Comparison of ENCODE assay signal across 9 mouse cellular contexts in the genomic region with DNA sequence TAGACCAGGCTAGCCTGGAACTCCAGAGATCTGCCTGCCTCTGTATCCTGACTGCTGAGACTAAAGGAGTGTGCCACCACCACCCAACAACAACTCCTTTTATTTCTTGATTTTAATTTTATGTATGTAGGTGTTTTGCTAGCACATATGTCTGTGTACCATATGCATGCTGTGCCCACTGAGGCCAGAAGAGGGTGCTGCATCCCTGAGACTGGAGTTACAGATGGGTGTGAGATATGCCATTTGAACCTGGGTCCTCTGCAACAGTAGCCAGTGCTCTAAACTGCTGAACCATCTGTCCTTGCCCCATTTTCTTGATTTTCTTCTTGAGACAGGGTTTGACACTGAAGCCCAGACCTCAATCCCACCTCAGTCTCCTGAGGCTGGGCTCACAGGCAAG. TPM values are rescaled to one million over a fixed set of nuclear protein-coding genes. Genes with fewer than 3 reads are reported as not detected.
DNase-seq lines count a peak whose midpoint lies in the region; ATAC-seq lines count a peak whose summit lies in the region.
"Had no signal": no experiment of that assay in that cellular context is flagged by ENCODE, and none has a peak within 500 bp of the region (broad histone marks: within the 10 kb centered on the region; RNA-seq: fewer than 3 reads in every experiment).

No protein-coding gene starts in this region.

- H3K4me3 ChIP-seq in hindbrain, embryonic 14.5 days (replicated peaks; ENCODE audit: low read length) = no peak overlapping the region
- H3K4me3 ChIP-seq in hindbrain, embryonic 13.5 days = no peak overlapping the region
- H3K4me3 ChIP-seq in limb, embryonic 11.5 days (ENCODE audit: low read depth, low read length) = no peak overlapping the region
- H3K4me3 ChIP-seq: neural tube, embryonic 13.5 days had no signal

- no peak for ATAC-seq in hindbrain, embryonic 14.5 days (ENCODE audit: low FRiP score)
- no peak for ATAC-seq in hindbrain, embryonic 13.5 days (ENCODE audit: low FRiP score)
- ATAC-seq in limb, embryonic 11.5 days (ENCODE audit: insufficient number of reproducible peaks, low FRiP score, low TSS enrichment, low read depth) = no peak

- H3K4me1 ChIP-seq in hindbrain, embryonic 14.5 days (replicated peaks; ENCODE audit: control insufficient read depth, insufficient read depth, low read length) = no peaks in the 10 kb centered on the region
- H3K4me1 ChIP-seq in hindbrain, embryonic 13.5 days (replicated peaks) = no peaks in the 10 kb centered on the region
- no peaks in the 10 kb centered on the region for H3K4me1 ChIP-seq in limb, embryonic 11.5 days (ENCODE audit: control insufficient read depth, insufficient read depth, low read length)
- H3K4me1 ChIP-seq: neural tube, embryonic 13.5 days had no signal

- no peaks in the 10 kb centered on the region for H3K27me3 ChIP-seq in hindbrain, embryonic 14.5 days (ENCODE audit: control insufficient read depth, insufficient read depth, low read length)
- no peaks in the 10 kb centered on the region for H3K27me3 ChIP-seq in hindbrain, embryonic 13.5 days
- H3K27me3 ChIP-seq in limb, embryonic 11.5 days (ENCODE audit: control insufficient read depth, insufficient read depth, low read length) = no peaks in the 10 kb centered on the region
- H3K27me3 ChIP-seq: neural tube, embryonic 13.5 days had no signal

- H3K36me3 ChIP-seq in hindbrain, embryonic 14.5 days (replicated peaks; ENCODE audit: control insufficient read depth, insufficient read depth) = peaks cover 99% of the 10 kb centered on the region
- H3K36me3 ChIP-seq in hindbrain, embryonic 13.5 days = peaks cover 97% of the 10 kb centered on the region
- H3K36me3 ChIP-seq in limb, embryonic 11.5 days (ENCODE audit: control insufficient read depth, insufficient read depth, low read length) = peaks cover 9% of the 10 kb centered on the region

- no peak overlapping the region for H3K9ac ChIP-seq in hindbrain, embryonic 14.5 days
- no peak overlapping the region for H3K9ac ChIP-seq in hindbrain, embryonic 13.5 days
- no peak overlapping the region for H3K9ac ChIP-seq in limb, embryonic 11.5 days (ENCODE audit: low read length)
- H3K9ac ChIP-seq: neural tube, embryonic 13.5 days had no signal

- DNase-seq in hindbrain, embryonic 14.5 days (ENCODE audit: low spot score) = peak; percentile 40
- peak; percentile 82 for DNase-seq in 416B (ENCODE audit: low read depth)
- peak; percentile 51 to 76 for DNase-seq in CD8-positive naive resting alpha-beta T cell, adult 2 months (ENCODE audit: low read depth in 2 of 2, low spot score in 2 of 2)
- peak; percentile 65 for DNase-seq in c-Kit-positive CD71-positive TER-119-negative erythroid progenitor cells, embryonic 14.5 days (ENCODE audit: low read depth)
- DNase-seq in limb, embryonic 11.5 days (ENCODE audit: low spot score) = peak; percentile 67
- peak; percentile 68 for DNase-seq in retina, embryonic 14.5 days (ENCODE audit: low spot score)
- no peak for DNase-seq in gastrocnemius, postnatal 4 days (ENCODE audit: low spot score in 2 of 2)

- H3K27ac ChIP-seq in hindbrain, embryonic 14.5 days = no peak overlapping the region
- H3K27ac ChIP-seq in hindbrain, embryonic 13.5 days = no peak overlapping the region
- H3K27ac ChIP-seq in limb, embryonic 11.5 days (replicated peaks; ENCODE audit: low read depth, low read length) = no peak overlapping the region; the same call in 1 of the 2 replicates
- H3K27ac ChIP-seq: neural tube, embryonic 13.5 days had no signal

- H3K4me2 ChIP-seq in hindbrain, embryonic 14.5 days (replicated peaks) = no peak overlapping the region
- no peak overlapping the region for H3K4me2 ChIP-seq in hindbrain, embryonic 13.5 days
- no peak overlapping the region for H3K4me2 ChIP-seq in limb, embryonic 11.5 days (ENCODE audit: low read depth, severe bottlenecking)
- H3K4me2 ChIP-seq: neural tube, embryonic 13.5 days had no signal

- no peaks in the 10 kb centered on the region for H3K9me3 ChIP-seq in hindbrain, embryonic 14.5 days (ENCODE audit: control insufficient read depth, low read length)
- no peaks in the 10 kb centered on the region for H3K9me3 ChIP-seq in hindbrain, embryonic 13.5 days
- no peaks in the 10 kb centered on the region for H3K9me3 ChIP-seq in limb, embryonic 11.5 days (ENCODE audit: control insufficient read depth, low read length)
- H3K9me3 ChIP-seq: neural tube, embryonic 13.5 days had no signal

RNA-seq across cellular contexts. Expression of gene Zdhhc12, which starts 12.9 kb away (rescaled TPM):
- 27.2 TPM in 2 replicates for polyA plus RNA-seq in hindbrain, embryonic 14.5 days (2014; fragmentation: Nextera tagmentation; extraction: Ambion mirVana)
- 24.2 TPM in 2 replicates for polyA plus RNA-seq in hindbrain, embryonic 13.5 days (2015; fragmentation: Nextera tagmentation; extraction: Ambion mirVana)
- polyA plus RNA-seq in limb, embryonic 11.5 days (2014; fragmentation: Nextera tagmentation; extraction: Ambion mirVana) = 32.1 and 34.1 TPM in 2 replicates
- total RNA-seq in gastrocnemius, postnatal 4 days (2021) = 1 to 10 TPM; 4.5 to 5.7 TPM

RNA-seq across cellular contexts. Expression of gene Zer1, which starts 18.0 kb away (rescaled TPM):
- 13.2 and 16.0 TPM in 2 replicates for polyA plus RNA-seq in hindbrain, embryonic 14.5 days (2014; fragmentation: Nextera tagmentation; extraction: Ambion mirVana)
- 14.1 and 15.2 TPM in 2 replicates for polyA plus RNA-seq in hindbrain, embryonic 13.5 days (2015; fragmentation: Nextera tagmentation; extraction: Ambion mirVana)
- 6.7 and 8.7 TPM in 2 replicates for polyA plus RNA-seq in limb, embryonic 11.5 days (2014; fragmentation: Nextera tagmentation; extraction: Ambion mirVana)
- 10 to 100 TPM; 24.6 to 27.1 TPM for total RNA-seq in gastrocnemius, postnatal 4 days (2021)

RNA-seq across cellular contexts. Expression of gene Tbc1d13, which starts 27.2 kb away (rescaled TPM):
- 18.7 and 18.8 TPM in 2 replicates for polyA plus RNA-seq in hindbrain, embryonic 14.5 days (2014; fragmentation: Nextera tagmentation; extraction: Ambion mirVana)
- polyA plus RNA-seq in hindbrain, embryonic 13.5 days (2015; fragmentation: Nextera tagmentation; extraction: Ambion mirVana) = 11.9 and 14.6 TPM in 2 replicates
- polyA plus RNA-seq in limb, embryonic 11.5 days (2014; fragmentation: Nextera tagmentation; extraction: Ambion mirVana) = 14.2 and 16.8 TPM in 2 replicates
- 10 to 100 TPM; 24.7 to 26.2 TPM for total RNA-seq in gastrocnemius, postnatal 4 days (2021)

RNA-seq across cellular contexts. Expression of gene Pkn3, which starts 28.9 kb away (rescaled TPM):
- 1.6 and 1.9 TPM in 2 replicates for polyA plus RNA-seq in hindbrain, embryonic 14.5 days (2014; fragmentation: Nextera tagmentation; extraction: Ambion mirVana)
- polyA plus RNA-seq in hindbrain, embryonic 13.5 days (2015; fragmentation: Nextera tagmentation; extraction: Ambion mirVana) = 1.9 and 2.3 TPM in 2 replicates
- polyA plus RNA-seq in limb, embryonic 11.5 days (2014; fragmentation: Nextera tagmentation; extraction: Ambion mirVana) = 9.0 and 10.6 TPM in 2 replicates
- 1 to 10 TPM; 8.0 to 9.6 TPM for total RNA-seq in gastrocnemius, postnatal 4 days (2021)

RNA-seq across cellular contexts. Expression of gene Set, which starts 49.2 kb away (rescaled TPM):
- polyA plus RNA-seq in hindbrain, embryonic 14.5 days (2014; fragmentation: Nextera tagmentation; extraction: Ambion mirVana) = 339 and 347 TPM in 2 replicates
- polyA plus RNA-seq in hindbrain, embryonic 13.5 days (2015; fragmentation: Nextera tagmentation; extraction: Ambion mirVana) = 400 TPM in 2 replicates
- 780 and 808 TPM in 2 replicates for polyA plus RNA-seq in limb, embryonic 11.5 days (2014; fragmentation: Nextera tagmentation; extraction: Ambion mirVana)
- total RNA-seq in gastrocnemius, postnatal 4 days (2021) = 100 to 1,000 TPM; 155 to 163 TPM

Comparison
In these comparisons a context has a peak if more than half of its experiments do, and no peak if none do; other contexts are left out.
1. DNase-seq: peak in hindbrain, embryonic 14.5 days (single experiment), 416B (single experiment), CD8-positive naive resting alpha-beta T cell, adult 2 months (2 of 2), c-Kit-positive CD71-positive TER-119-negative erythroid progenitor cells, embryonic 14.5 days (single experiment), limb, embryonic 11.5 days (single experiment) and retina, embryonic 14.5 days (single experiment); none in gastrocnemius, postnatal 4 days (0 of 2).